Mouse (Mus musculus) ES-E14 (cell line): ENCODE measurements around the gene Sdhc. TPM values are rescaled to one million over a fixed set of nuclear protein-coding genes. Genes with fewer than 3 reads are reported as not detected.

ENCODE experiments used
- DNase-seq: peaks from one replicate; pipeline ENCODE4 v3.0.0-alpha.2; 2013; ENCODE audit warnings: low read depth, low spot score
- H3K27ac ChIP-seq: 2 replicates; pipeline ENCODE4 v1.5.1; 2012; ENCODE audit warnings: low read depth, mild to moderate bottlenecking, low read length, moderate library complexity, mixed read lengths; ENCODE audit not compliant: poor library complexity, insufficient read depth, severe bottlenecking
- H3K36me3 ChIP-seq: 2 replicates; pipeline ENCODE4 v1.6.1; 2012; ENCODE audit warnings: mild to moderate bottlenecking, low read length, moderate library complexity, mixed read lengths; ENCODE audit not compliant: control insufficient read depth, poor library complexity, insufficient read depth, severe bottlenecking
- H3K4me1 ChIP-seq, 2 experiments: fragments of 150-350 bp in 1 of 2; sonication (generic) in 1 of 2; 2 replicates each; pipeline ENCODE4 v1.6.1; 2012; ENCODE audit warnings: low read length in 2 of 2, mild to moderate bottlenecking in 1 of 2, mixed read lengths in 1 of 2; ENCODE audit not compliant: control insufficient read depth in 2 of 2, insufficient read depth in 2 of 2, poor library complexity in 1 of 2
- H3K4me3 ChIP-seq, 2 experiments: fragments of 150-350 bp in 1 of 2; sonication (generic) in 1 of 2; 2 replicates each; pipeline ENCODE4 v1.5.1; 2012; ENCODE audit warnings: low read length in 2 of 2, low read depth in 1 of 2, mild to moderate bottlenecking in 1 of 2, mixed read lengths in 1 of 2; ENCODE audit not compliant: insufficient read depth in 1 of 2, poor library complexity in 1 of 2, severe bottlenecking in 1 of 2
- H3K9ac ChIP-seq: 2 replicates; pipeline ENCODE4 v1.6.1; 2012; ENCODE audit warnings: low read depth, mild to moderate bottlenecking, low read length, mixed read lengths; ENCODE audit not compliant: poor library complexity, insufficient read depth, severe bottlenecking
- H3K9me3 ChIP-seq: fragments of 150-350 bp; sonication (generic); 2 replicates; pipeline ENCODE4 v1.6.1; 2012; ENCODE audit warnings: low read depth, mild to moderate bottlenecking, low read length; ENCODE audit not compliant: control insufficient read depth, insufficient read depth
- CHD2 ChIP-seq: IDR thresholded peaks from 2 replicates; pipeline ENCODE4 v1.6.1; 2014; ENCODE audit warnings: mild to moderate bottlenecking, low read depth, low read length, inconsistent platforms
- HCFC1 ChIP-seq: IDR thresholded peaks from 2 replicates; pipeline ENCODE4 v1.6.1; 2012; ENCODE audit warnings: low read length, inconsistent platforms, borderline replicate concordance; ENCODE audit not compliant: insufficient read depth
- MAFK ChIP-seq: IDR thresholded peaks from 2 replicates; pipeline ENCODE4 v1.6.1; 2014; ENCODE audit warnings: mild to moderate bottlenecking, low read depth, low read length, inconsistent platforms; ENCODE audit not compliant: insufficient read depth
- ZC3H11A ChIP-seq: IDR thresholded peaks from 2 replicates; pipeline ENCODE4 v1.6.1; 2012; ENCODE audit warnings: low read depth, mild to moderate bottlenecking, inconsistent platforms, low read length, borderline replicate concordance
- ZNF384 ChIP-seq: IDR thresholded peaks from 2 replicates; pipeline ENCODE4 v1.6.1; 2012; ENCODE audit warnings: low read depth, low read length, inconsistent platforms
- in situ Hi-C, 2 experiments: fragments of 600-800 bp; cut with MboI; formaldehyde crosslinking; loops; one replicate each; pipeline ENCODE4 v1.15.1; 2025; ENCODE audit warnings: low sequenced_read_pairs in 2 of 2, inconsistent platforms in 1 of 2; ENCODE audit not compliant: unreplicated experiment in 2 of 2
- total RNA-seq: library from RNA; depleted of rRNA; stranded (reverse); fragments of 300-350 nt; gene quantifications from 2 replicates; pipeline ENCODE4 v1.2.3, GENCODE M21; 2012

Gene Sdhc
- total RNA-seq, 1 experiment = 55.0 TPM

- Histone ChIP-seq H3K36me3 (no peaks in the 10 kb centered on the region), H3K9me3 (no peaks in the 10 kb centered on the region), H3K4me3 (no peak overlapping the region), H3K9ac (no peak overlapping the region), H3K27ac (no peak overlapping the region), H3K4me1 (peaks cover 5 to 7% of the 10 kb centered on the region in 2 experiments)
- no peak for DNase-seq
- in situ Hi-C loops = no loop called here
- no peak for TF ChIP-seq ZC3H11A
- no peak for TF ChIP-seq ZNF384
- no peak for TF ChIP-seq MAFK
- TF ChIP-seq CHD2 = no peak
- no peak for TF ChIP-seq HCFC1
Measured at GRCm38 (mm10) chr1:171193911-171194830, 43.8 kb upstream of the Sdhc start.

- DNase-seq = no peak
- TF ChIP-seq ZNF384 (no peak), HCFC1 (no peak), ZC3H11A (no peak), CHD2 (no peak), MAFK (no peak)
- Histone ChIP-seq H3K4me1 (peaks cover 10 to 11% of the 10 kb centered on the region in 2 experiments), H3K36me3 (no peaks in the 10 kb centered on the region), H3K4me3 (no peak overlapping the region), H3K27ac (no peak overlapping the region), H3K9me3 (no peaks in the 10 kb centered on the region), H3K9ac (no peak overlapping the region)
- in situ Hi-C loops = no loop called here
Measured at GRCm38 (mm10) chr1:171193093-171193840, 42.9 kb upstream of the Sdhc start.

- Histone ChIP-seq H3K4me3 (no peak overlapping the region), H3K4me1 (peaks cover 11 to 17% of the 10 kb centered on the region in 2 experiments), H3K9ac (no peak overlapping the region), H3K36me3 (no peaks in the 10 kb centered on the region), H3K9me3 (no peaks in the 10 kb centered on the region), H3K27ac (no peak overlapping the region)
- no peak for DNase-seq
- in situ Hi-C loops = no loop called here
- TF ChIP-seq ZC3H11A = no peak
Measured at GRCm38 (mm10) chr1:171192283-171192682, 41.9 kb upstream of the Sdhc start.

- no peak for DNase-seq
- H3K9me3 ChIP-seq = no peaks in the 10 kb centered on the region
- no peak overlapping the region for H3K27ac ChIP-seq
- H3K9ac ChIP-seq = no peak overlapping the region
- in situ Hi-C loops = no loop called here
- peaks cover 9 to 18% of the 10 kb centered on the region in 2 experiments for H3K4me1 ChIP-seq
- no peaks in the 10 kb centered on the region for H3K36me3 ChIP-seq
- TF ChIP-seq HCFC1 (no peak), CHD2 (no peak), ZNF384 (no peak), ZC3H11A (no peak)
- H3K4me3 ChIP-seq = no peak overlapping the region
Measured at GRCm38 (mm10) chr1:171190832-171191231, 40.4 kb upstream of the Sdhc start.
